Mouse (Mus musculus): ENCODE measurements around the gene Myoz1. TPM values are rescaled to one million over a fixed set of nuclear protein-coding genes. Genes with fewer than 3 reads are reported as not detected.

Gene Myoz1
- polyA plus RNA-seq, 1 experiment from 2014 or later = 0.85 TPM

DNA sequence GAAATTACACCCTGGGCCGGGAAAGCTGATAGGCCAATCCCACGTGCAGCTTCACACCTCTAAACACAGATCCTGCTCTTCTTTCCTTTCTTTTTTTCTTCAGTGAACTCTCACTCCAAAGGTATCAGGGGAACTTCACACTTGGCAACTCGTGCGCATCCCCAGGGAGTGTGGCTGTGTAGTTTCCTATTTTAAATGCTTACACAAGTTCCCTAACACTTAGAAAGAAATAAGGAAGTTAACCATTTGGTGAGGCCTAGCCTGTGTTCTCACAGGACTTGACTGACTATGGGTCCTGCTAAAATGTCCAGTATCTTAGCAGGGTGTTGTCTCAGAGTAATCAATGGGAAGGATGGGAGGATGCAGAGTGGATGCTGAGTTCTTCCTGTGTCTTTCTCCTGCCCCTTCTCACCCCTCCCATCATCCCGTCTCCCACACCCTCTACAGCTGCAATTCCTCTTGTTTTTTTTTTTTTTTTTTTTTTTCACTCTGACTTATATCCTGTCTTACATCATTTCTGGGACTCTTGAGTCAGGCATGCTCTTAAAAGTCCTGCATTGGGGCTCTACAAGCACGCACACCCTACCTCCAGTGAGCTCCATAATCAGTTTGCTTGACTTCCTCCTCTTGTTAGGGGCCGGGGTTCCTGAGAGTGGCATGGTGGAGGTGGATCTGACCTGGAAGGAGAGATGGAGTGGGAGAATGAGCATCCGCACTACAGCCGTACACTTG lies 1.5 kb downstream of the Myoz1 start:
- H3K4me1 ChIP-seq (ENCODE audit: control insufficient read depth, insufficient read depth, low read length) = no peaks in the 10 kb centered on the region
- DNase-seq (ENCODE audit: low spot score) (no peak), ATAC-seq (ENCODE audit: insufficient number of reproducible peaks, low FRiP score, low TSS enrichment, low read depth) (no peak)
- no peak overlapping the region for H3K4me3 ChIP-seq (ENCODE audit: low read depth, low read length)
- 74% methylated on average over 9 of the region's 9 CpGs for WGBS
- no peaks in the 10 kb centered on the region for H3K9me3 ChIP-seq (ENCODE audit: control insufficient read depth, low read length)
- H3K27me3 ChIP-seq (ENCODE audit: control insufficient read depth, insufficient read depth, low read length) = no peaks in the 10 kb centered on the region
- no peaks in the 10 kb centered on the region for H3K36me3 ChIP-seq (ENCODE audit: control insufficient read depth, insufficient read depth, low read length)
- no peak overlapping the region for H3K4me2 ChIP-seq (ENCODE audit: low read depth, severe bottlenecking)
- no peak overlapping the region for H3K9ac ChIP-seq (ENCODE audit: low read length)
- no peak overlapping the region for H3K27ac ChIP-seq (replicated peaks; ENCODE audit: low read depth, low read length)

DNA sequence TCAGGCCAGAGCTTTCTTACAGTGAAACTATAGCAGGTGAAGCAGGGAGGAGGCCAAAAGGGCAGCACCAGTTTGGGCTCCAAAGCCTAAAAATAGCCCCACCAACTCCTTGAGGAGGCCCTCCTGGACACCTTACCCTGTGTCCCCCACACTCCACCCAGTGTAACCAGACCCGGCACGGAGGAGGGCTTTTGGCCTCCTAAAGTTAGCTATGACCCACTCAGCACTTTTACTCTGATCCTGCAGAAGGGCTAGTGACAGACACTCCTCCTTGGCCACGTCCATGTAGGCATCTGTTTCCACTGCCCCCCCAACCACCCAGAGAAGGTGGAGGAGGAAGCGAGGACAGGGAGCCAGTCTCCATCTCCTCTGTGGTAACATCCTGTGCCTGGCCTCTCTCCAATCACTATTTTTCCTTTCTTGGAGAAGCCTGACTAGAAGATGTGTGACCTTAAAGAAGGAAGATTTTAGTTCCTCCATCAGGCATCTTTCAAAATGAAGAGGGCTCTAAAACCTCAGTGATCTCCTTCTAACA lies 4.6 kb downstream of the Myoz1 start:
- Histone ChIP-seq H3K4me1 (ENCODE audit: control insufficient read depth, insufficient read depth, low read length) (no peaks in the 10 kb centered on the region), H3K9ac (ENCODE audit: low read length) (no peak overlapping the region), H3K4me2 (ENCODE audit: low read depth, severe bottlenecking) (no peak overlapping the region), H3K27me3 (ENCODE audit: control insufficient read depth, insufficient read depth, low read length) (no peaks in the 10 kb centered on the region), H3K27ac (replicated peaks; ENCODE audit: low read depth, low read length) (no peak overlapping the region), H3K9me3 (ENCODE audit: control insufficient read depth, low read length) (no peaks in the 10 kb centered on the region), H3K4me3 (ENCODE audit: low read depth, low read length) (no peak overlapping the region), H3K36me3 (ENCODE audit: control insufficient read depth, insufficient read depth, low read length) (no peaks in the 10 kb centered on the region)
- WGBS = 61% methylated on average over 4 of the region's 4 CpGs
- ATAC-seq (ENCODE audit: insufficient number of reproducible peaks, low FRiP score, low TSS enrichment, low read depth) (no peak), DNase-seq (ENCODE audit: low spot score) (no peak)

DNA sequence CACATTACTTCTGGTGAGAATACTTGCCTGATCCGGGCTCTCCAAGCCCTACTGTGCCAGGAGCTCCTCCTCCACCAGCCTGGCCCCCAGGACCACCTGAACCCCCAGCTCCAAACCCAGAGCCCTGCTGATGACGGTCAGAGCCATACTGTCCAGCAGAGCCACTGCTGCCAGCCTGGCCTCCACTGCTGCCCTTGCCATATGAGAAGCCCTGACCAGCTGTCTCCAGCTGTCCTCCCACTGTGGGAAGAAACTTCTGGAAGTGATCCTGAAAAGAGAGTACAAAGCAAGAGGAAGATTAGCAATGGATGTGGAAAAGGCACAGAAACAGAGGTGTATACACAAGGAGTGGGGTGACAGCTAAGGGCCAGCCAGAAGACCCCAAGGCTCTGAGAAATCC lies 5.3 kb downstream of the Myoz1 start:
- H3K4me1 ChIP-seq (ENCODE audit: control insufficient read depth, insufficient read depth, low read length) = no peaks in the 10 kb centered on the region
- no peaks in the 10 kb centered on the region for H3K36me3 ChIP-seq (ENCODE audit: control insufficient read depth, insufficient read depth, low read length)
- no peaks in the 10 kb centered on the region for H3K27me3 ChIP-seq (ENCODE audit: control insufficient read depth, insufficient read depth, low read length)
- no peaks in the 10 kb centered on the region for H3K9me3 ChIP-seq (ENCODE audit: control insufficient read depth, low read length)
- no peak overlapping the region for H3K27ac ChIP-seq (replicated peaks; ENCODE audit: low read depth, low read length)
- ATAC-seq (ENCODE audit: insufficient number of reproducible peaks, low FRiP score, low TSS enrichment, low read depth) (no peak), DNase-seq (ENCODE audit: low spot score) (no peak)
- H3K4me2 ChIP-seq (ENCODE audit: low read depth, severe bottlenecking) = no peak overlapping the region
- WGBS = 71% methylated on average over 2 of the region's 2 CpGs
- no peak overlapping the region for H3K9ac ChIP-seq (ENCODE audit: low read length)
- H3K4me3 ChIP-seq (ENCODE audit: low read depth, low read length) = no peak overlapping the region

DNA sequence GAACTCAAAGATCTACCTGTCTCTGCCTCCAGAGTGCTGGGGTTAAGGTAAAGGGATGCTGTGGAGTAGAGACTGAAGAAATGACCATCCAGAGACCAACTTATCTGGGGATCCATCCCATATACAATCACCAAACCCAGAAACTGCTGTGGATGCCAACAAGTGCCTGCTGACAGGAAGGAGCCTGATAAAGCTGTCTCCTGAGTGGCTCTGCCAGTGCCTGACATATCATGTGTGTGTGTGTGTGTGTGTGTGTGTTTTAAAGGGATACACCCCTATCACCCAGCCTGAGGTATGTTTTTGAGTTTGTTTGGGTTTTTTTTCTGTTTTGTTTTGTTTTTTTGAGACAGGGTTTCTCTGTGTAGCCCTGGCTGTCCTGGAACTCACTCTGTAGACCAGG lies 10.0 kb downstream of the Myoz1 start:
- DNase-seq (ENCODE audit: low spot score) (no peak), ATAC-seq (ENCODE audit: insufficient number of reproducible peaks, low FRiP score, low TSS enrichment, low read depth) (no peak)
- no peak overlapping the region for H3K9ac ChIP-seq (ENCODE audit: low read length)
- no peak overlapping the region for H3K4me2 ChIP-seq (ENCODE audit: low read depth, severe bottlenecking)
- no peaks in the 10 kb centered on the region for H3K4me1 ChIP-seq (ENCODE audit: control insufficient read depth, insufficient read depth, low read length)
- H3K27ac ChIP-seq (replicated peaks; ENCODE audit: low read depth, low read length) = no peak overlapping the region
- H3K36me3 ChIP-seq (ENCODE audit: control insufficient read depth, insufficient read depth, low read length) = no peaks in the 10 kb centered on the region
- no peaks in the 10 kb centered on the region for H3K9me3 ChIP-seq (ENCODE audit: control insufficient read depth, low read length)
- no peaks in the 10 kb centered on the region for H3K27me3 ChIP-seq (ENCODE audit: control insufficient read depth, insufficient read depth, low read length)
- no peak overlapping the region for H3K4me3 ChIP-seq (ENCODE audit: low read depth, low read length)

DNA sequence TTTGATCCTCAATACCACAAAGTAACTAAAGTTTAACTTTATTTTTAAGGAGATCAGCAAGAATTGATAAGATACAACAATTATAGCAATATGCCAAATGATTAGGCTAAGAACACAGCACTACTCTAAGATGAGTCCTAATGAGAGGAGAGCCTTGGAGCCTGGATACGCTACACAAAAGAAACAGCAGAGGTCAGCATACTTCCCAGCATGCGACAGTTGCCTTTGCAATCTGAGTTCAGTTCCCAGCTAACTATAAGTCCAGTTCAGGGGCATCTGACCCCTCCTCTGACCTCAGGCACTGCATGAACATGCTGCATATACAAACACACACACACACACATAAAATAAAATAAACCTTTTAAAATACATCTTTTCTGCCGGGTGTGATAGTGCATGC lies 10.8 kb downstream of the Myoz1 start:
- H3K9me3 ChIP-seq (ENCODE audit: control insufficient read depth, low read length) = no peaks in the 10 kb centered on the region
- 38% methylated on average over 3 of the region's 3 CpGs for WGBS
- H3K27me3 ChIP-seq (ENCODE audit: control insufficient read depth, insufficient read depth, low read length) = no peaks in the 10 kb centered on the region
- H3K27ac ChIP-seq (replicated peaks; ENCODE audit: low read depth, low read length) = no peak overlapping the region
- H3K9ac ChIP-seq (ENCODE audit: low read length) = no peak overlapping the region
- no peaks in the 10 kb centered on the region for H3K4me1 ChIP-seq (ENCODE audit: control insufficient read depth, insufficient read depth, low read length)
- no peaks in the 10 kb centered on the region for H3K36me3 ChIP-seq (ENCODE audit: control insufficient read depth, insufficient read depth, low read length)
- ATAC-seq (ENCODE audit: insufficient number of reproducible peaks, low FRiP score, low TSS enrichment, low read depth) (no peak), DNase-seq (ENCODE audit: low spot score) (no peak)
- H3K4me2 ChIP-seq (ENCODE audit: low read depth, severe bottlenecking) = no peak overlapping the region
- H3K4me3 ChIP-seq (ENCODE audit: low read depth, low read length) = no peak overlapping the region

DNA sequence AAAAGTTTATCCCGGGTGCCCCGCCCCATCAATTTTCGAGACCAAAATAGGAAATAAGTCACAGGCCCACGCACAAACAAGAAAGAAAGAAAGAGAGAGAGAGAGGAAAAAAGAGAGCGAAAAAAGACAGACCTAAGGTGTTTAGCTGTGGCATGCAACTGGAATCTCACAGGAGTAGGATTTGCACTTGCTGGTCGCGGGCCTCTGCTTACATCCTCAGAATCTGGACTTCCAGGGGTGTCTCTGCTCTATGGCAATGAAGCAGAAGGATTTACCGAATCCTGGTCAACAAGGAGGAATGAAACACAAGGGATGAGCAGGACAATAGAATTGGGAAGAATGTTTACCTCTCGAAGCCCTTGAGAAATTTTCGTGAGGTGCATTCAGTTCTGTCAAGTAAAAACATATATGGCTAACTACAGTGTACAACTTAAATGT lies 14.9 kb downstream of the Myoz1 start:
- Histone ChIP-seq H3K27ac (replicated peaks; ENCODE audit: low read depth, low read length) (peak overlapping the region; percentile 80; the same call in 1 of the 2 replicates), H3K4me3 (ENCODE audit: low read depth, low read length) (peak overlapping the region; percentile 92), H3K4me2 (ENCODE audit: low read depth, severe bottlenecking) (peak overlapping the region; percentile 62), H3K36me3 (ENCODE audit: control insufficient read depth, insufficient read depth, low read length) (no peaks in the 10 kb centered on the region), H3K9me3 (ENCODE audit: control insufficient read depth, low read length) (no peaks in the 10 kb centered on the region), H3K9ac (ENCODE audit: low read length) (peak overlapping the region; percentile 82), H3K27me3 (ENCODE audit: control insufficient read depth, insufficient read depth, low read length) (no peaks in the 10 kb centered on the region), H3K4me1 (ENCODE audit: control insufficient read depth, insufficient read depth, low read length) (peaks cover 3% of the 10 kb centered on the region; the same call in 1 of the 2 replicates)
- DNase-seq (ENCODE audit: low spot score) (no peak), ATAC-seq (ENCODE audit: insufficient number of reproducible peaks, low FRiP score, low TSS enrichment, low read depth) (no peak)
- WGBS = 16% methylated on average over 10 of the region's 10 CpGs

DNA sequence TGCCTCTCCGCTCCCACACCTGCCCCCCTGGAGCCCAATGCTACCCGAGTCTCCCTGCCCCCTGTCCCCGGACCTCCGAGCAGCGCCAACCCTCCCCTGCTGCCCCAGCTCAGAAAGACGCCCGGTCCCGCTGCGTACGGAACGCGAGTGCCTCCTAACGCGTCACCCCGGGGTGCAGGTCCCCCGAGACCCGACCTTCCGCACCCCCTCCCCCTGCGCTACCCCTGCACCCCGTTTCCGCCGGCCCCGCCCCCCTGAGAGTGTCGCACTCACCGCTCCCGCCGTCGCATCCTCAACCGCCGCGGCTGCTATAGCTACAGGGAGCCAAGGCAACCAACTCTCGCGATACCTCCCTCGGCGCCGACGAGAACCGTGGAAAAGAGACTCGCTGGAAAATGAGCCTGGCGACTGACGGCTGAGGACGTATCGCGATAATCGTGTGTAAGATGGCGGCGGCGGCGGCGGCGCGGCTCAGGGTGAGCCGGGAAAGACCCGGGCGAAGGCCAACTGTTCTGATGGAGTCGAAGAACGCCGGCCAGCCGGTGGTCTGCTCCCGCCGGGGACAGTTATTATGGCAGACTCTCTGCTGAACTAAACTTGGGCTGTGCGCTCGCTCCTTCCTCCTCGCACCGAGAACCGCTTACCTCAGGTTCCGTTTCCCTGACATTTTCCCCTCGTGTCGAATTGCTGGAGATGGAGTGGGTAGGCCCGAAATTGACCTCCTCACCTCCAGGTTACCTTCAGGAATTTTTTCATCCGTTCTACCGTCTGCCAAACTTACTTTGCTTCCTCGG lies 15.5 kb downstream of the Myoz1 start, which contains the start of gene Usp54:
Gene Usp54, minus strand, starts transcription at position 420 of the 794 bp plus-strand sequence.
- under 1% methylated on average over 72 of the region's 73 CpGs for WGBS
- peaks cover 3% of the 10 kb centered on the region; the same call in 1 of the 2 replicates for H3K4me1 ChIP-seq (ENCODE audit: control insufficient read depth, insufficient read depth, low read length)
- ATAC-seq (ENCODE audit: insufficient number of reproducible peaks, low FRiP score, low TSS enrichment, low read depth) = peak; percentile 96
- peak within 1 kb of the TSS; percentile 80 for H3K27ac ChIP-seq (replicated peaks; ENCODE audit: low read depth, low read length)
- peak within 1 kb of the TSS; percentile 92 for H3K4me3 ChIP-seq (ENCODE audit: low read depth, low read length)
- H3K27me3 ChIP-seq (ENCODE audit: control insufficient read depth, insufficient read depth, low read length) = no peaks in the 10 kb centered on the region
- H3K9me3 ChIP-seq (ENCODE audit: control insufficient read depth, low read length) = no peaks in the 10 kb centered on the region
- H3K4me2 ChIP-seq (ENCODE audit: low read depth, severe bottlenecking) = peak within 1 kb of the TSS; percentile 62
- DNase-seq (ENCODE audit: low spot score) = peak; percentile 99
- peak within 1 kb of the TSS; percentile 82 for H3K9ac ChIP-seq (ENCODE audit: low read length)
- no peaks in the 10 kb centered on the region for H3K36me3 ChIP-seq (ENCODE audit: control insufficient read depth, insufficient read depth, low read length)

DNA sequence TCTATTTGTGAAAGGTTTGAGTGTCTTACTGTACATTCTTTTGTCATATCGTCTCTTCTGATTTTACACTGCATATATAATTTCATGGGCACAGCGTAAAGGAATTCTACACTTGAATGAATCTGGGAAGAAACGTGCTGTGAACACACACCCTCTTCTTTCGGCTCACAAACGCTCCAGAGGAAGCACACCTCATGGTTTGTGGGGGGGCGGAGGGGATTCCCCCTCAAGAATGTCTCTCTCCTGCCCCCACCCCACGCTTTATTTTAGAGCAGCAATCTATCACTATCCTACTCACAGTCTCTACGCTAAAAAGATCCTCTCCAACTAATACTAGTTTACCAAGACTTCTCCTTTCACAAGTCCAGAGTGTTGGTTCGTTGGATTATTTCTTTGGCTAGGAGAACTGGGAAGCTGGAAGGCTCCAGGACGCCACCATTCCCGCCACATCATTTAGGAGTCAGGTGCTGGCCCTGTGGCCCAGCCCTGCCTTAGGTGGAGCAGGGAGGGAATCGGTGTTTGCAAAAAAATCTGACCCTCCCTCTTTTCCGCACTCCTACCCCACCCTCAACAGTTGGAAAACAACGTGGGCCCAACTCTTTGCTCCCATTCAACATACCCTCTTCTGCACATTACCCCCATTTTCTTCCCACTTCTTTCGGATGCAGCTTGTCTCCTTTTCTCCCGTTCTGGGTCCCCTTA lies 16.3 kb downstream of the Myoz1 start:
- Histone ChIP-seq H3K36me3 (ENCODE audit: control insufficient read depth, insufficient read depth, low read length) (no peaks in the 10 kb centered on the region), H3K27ac (replicated peaks; ENCODE audit: low read depth, low read length) (peak overlapping the region; percentile 54), H3K9me3 (ENCODE audit: control insufficient read depth, low read length) (no peaks in the 10 kb centered on the region), H3K4me3 (ENCODE audit: low read depth, low read length) (peak overlapping the region; percentile 92), H3K27me3 (ENCODE audit: control insufficient read depth, insufficient read depth, low read length) (no peaks in the 10 kb centered on the region), H3K4me1 (ENCODE audit: control insufficient read depth, insufficient read depth, low read length) (peaks cover 3% of the 10 kb centered on the region; the same call in 1 of the 2 replicates), H3K9ac (ENCODE audit: low read length) (peak overlapping the region; percentile 82), H3K4me2 (ENCODE audit: low read depth, severe bottlenecking) (peak overlapping the region; percentile 57)
- DNase-seq (ENCODE audit: low spot score) (peak; percentile 37), ATAC-seq (ENCODE audit: insufficient number of reproducible peaks, low FRiP score, low TSS enrichment, low read depth) (peak; percentile 41; the same call in 1 of the 2 replicates)
- WGBS = 3% methylated on average over 16 of the region's 16 CpGs

Measured in limb, embryonic 11.5 days (tissue).